Mouse (Mus musculus) limb, embryonic 11.5 days (tissue): ENCODE measurements at regions not wholly inside any gene's neighbourhood (a gene's known extent, or its start where the extent isn't known, plus 50 kb on each side); places are given as distances from the start of the nearest gene placed in this dataset.

Experiments
- ATAC-seq: fragments of 200-750 bp; cut with Nextera tagmentation; 2 replicates; pipeline ENCODE4 v1.8.0; 2017; ENCODE audit warnings: low read depth; ENCODE audit not compliant: insufficient number of reproducible peaks, low FRiP score, low TSS enrichment
- DNase-seq: peaks from one replicate; pipeline ENCODE4 v3.0.0-alpha.2; 2015; ENCODE audit warnings: low spot score
- H3K27ac ChIP-seq: fragments of 300-500 bp; sonication (generic); replicated peaks from 2 replicates; pipeline ENCODE4 v1.5.1; 2014; ENCODE audit warnings: low read depth, mild to moderate bottlenecking, low read length
- H3K27me3 ChIP-seq: fragments of 300-500 bp; sonication (generic); 2 replicates; pipeline ENCODE4 v1.6.1; 2014; ENCODE audit warnings: mild to moderate bottlenecking, low read length, mixed read lengths; ENCODE audit not compliant: control insufficient read depth, insufficient read depth
- H3K36me3 ChIP-seq: fragments of 300-500 bp; sonication (generic); 2 replicates; pipeline ENCODE4 v1.6.1; 2014; ENCODE audit warnings: mild to moderate bottlenecking, low read length, moderate library complexity, mixed read lengths; ENCODE audit not compliant: control insufficient read depth, insufficient read depth
- H3K4me1 ChIP-seq: fragments of 300-500 bp; sonication (generic); 2 replicates; pipeline ENCODE4 v1.6.1; 2014; ENCODE audit warnings: low read length, mixed read lengths; ENCODE audit not compliant: control insufficient read depth, insufficient read depth
- H3K4me2 ChIP-seq: fragments of 300-500 bp; sonication (generic); 2 replicates; pipeline ENCODE4 v1.6.1; 2014; ENCODE audit warnings: low read depth, mild to moderate bottlenecking, moderate library complexity; ENCODE audit not compliant: severe bottlenecking
- H3K4me3 ChIP-seq: fragments of 300-500 bp; sonication (generic); 2 replicates; pipeline ENCODE4 v1.5.1; 2014; ENCODE audit warnings: low read depth, low read length
- H3K9ac ChIP-seq: fragments of 300-500 bp; sonication (generic); 2 replicates; pipeline ENCODE4 v1.6.1; 2014; ENCODE audit warnings: mild to moderate bottlenecking, low read length
- H3K9me3 ChIP-seq: fragments of 300-500 bp; sonication (generic); 2 replicates; pipeline ENCODE4 v1.6.1; 2016; ENCODE audit warnings: low read length; ENCODE audit not compliant: control insufficient read depth
- WGBS: fragments of 180-500 bp; shearing (Covaris S2); extraction: QIAGEN DNeasy Blood & Tissue Kit; methylation state at CpG from one replicate; pipeline ENCODE4 v1.1.7; 2014; 5-methylcytosine and 5-hydroxymethylcytosine counted together

GRCm38 (mm10) chr13:48171309-48171953, 89.6 kb upstream of the Id4 start:
- no peak overlapping the region for H3K9ac ChIP-seq

GRCm38 (mm10) chr13:48171994-48172393, 89.0 kb upstream of the Id4 start:
- WGBS = 74% methylated on average over 3 of the region's 3 CpGs
- ATAC-seq = no peak
- no peak overlapping the region for H3K4me3 ChIP-seq

More at GRCm38 (mm10) chr13:48171309-48171953, 89.6 kb upstream of the Id4 start:
- no peaks in the 10 kb centered on the region for H3K9me3 ChIP-seq
- ATAC-seq (no peak), DNase-seq (no peak)
- H3K4me3 ChIP-seq = no peak overlapping the region
- H3K4me1 ChIP-seq = no peaks in the 10 kb centered on the region
- no peak overlapping the region for H3K4me2 ChIP-seq
- no peaks in the 10 kb centered on the region for H3K27me3 ChIP-seq
- WGBS = 56% methylated on average over 16 of the region's 16 CpGs
- no peaks in the 10 kb centered on the region for H3K36me3 ChIP-seq
- no peak overlapping the region for H3K27ac ChIP-seq

GRCm38 (mm10) chr13:48192476-48192875, 68.6 kb upstream of the Id4 start:
- Histone ChIP-seq H3K4me1 (no peaks in the 10 kb centered on the region), H3K27ac (no peak overlapping the region), H3K27me3 (no peaks in the 10 kb centered on the region), H3K36me3 (no peaks in the 10 kb centered on the region), H3K4me2 (no peak overlapping the region), H3K4me3 (no peak overlapping the region), H3K9me3 (no peaks in the 10 kb centered on the region), H3K9ac (no peak overlapping the region)
- ATAC-seq = no peak
- WGBS = 84% methylated on average over 2 of the region's 2 CpGs
- DNase-seq = no peak

More at GRCm38 (mm10) chr13:48171994-48172393, 89.0 kb upstream of the Id4 start:
- no peak for DNase-seq
- Histone ChIP-seq H3K4me1 (no peaks in the 10 kb centered on the region), H3K36me3 (no peaks in the 10 kb centered on the region), H3K9me3 (no peaks in the 10 kb centered on the region), H3K4me2 (no peak overlapping the region), H3K9ac (no peak overlapping the region), H3K27me3 (no peaks in the 10 kb centered on the region), H3K27ac (no peak overlapping the region)

- H3K4me1 ChIP-seq = no peaks in the 10 kb centered on the region
- ATAC-seq (no peak), DNase-seq (no peak)
- H3K4me2 ChIP-seq = no peak overlapping the region
- no peaks in the 10 kb centered on the region for H3K36me3 ChIP-seq
- H3K4me3 ChIP-seq = no peak overlapping the region
- H3K9ac ChIP-seq = no peak overlapping the region
- WGBS = 85% methylated on average over 5 of the region's 5 CpGs
- H3K27ac ChIP-seq = no peak overlapping the region
- no peaks in the 10 kb centered on the region for H3K9me3 ChIP-seq
- H3K27me3 ChIP-seq = no peaks in the 10 kb centered on the region
These were observed 67.1 kb upstream of the Id4 start for GRCm38 (mm10) chr13:48193942-48194341.

- 70% methylated on average over 4 of the region's 4 CpGs for WGBS
These were observed 53.2 kb upstream of the Id4 start for GRCm38 (mm10) chr13:48207824-48208223.

More at GRCm38 (mm10) chr13:48207824-48208223, 53.2 kb upstream of the Id4 start:
- Histone ChIP-seq H3K4me2 (no peak overlapping the region), H3K4me1 (no peaks in the 10 kb centered on the region), H3K4me3 (no peak overlapping the region), H3K36me3 (no peaks in the 10 kb centered on the region), H3K9ac (no peak overlapping the region), H3K27ac (no peak overlapping the region), H3K9me3 (no peaks in the 10 kb centered on the region), H3K27me3 (no peaks in the 10 kb centered on the region)
- ATAC-seq (no peak), DNase-seq (no peak)
